Mouse (Mus musculus) G1E (cell line): Measurements from ENCODE around the gene Kif13a.

Source experiments
- CTCF ChIP-seq: IDR thresholded peaks from 2 replicates; pipeline ENCODE4 v1.5.1; 2012; ENCODE audit warnings: low read depth, low read length, inconsistent platforms, mixed read lengths
- GATA1 ChIP-seq: IDR thresholded peaks from 2 replicates; pipeline ENCODE4 v1.6.1; 2012; ENCODE audit warnings: borderline replicate concordance, low read length, inconsistent platforms, mixed read lengths
- GATA2 ChIP-seq: IDR thresholded peaks from 2 replicates; pipeline ENCODE4 v1.6.1; 2012; ENCODE audit warnings: low read depth, low read length, inconsistent platforms, borderline replicate concordance
- POLR2AphosphoS5 ChIP-seq: IDR thresholded peaks from 2 replicates; pipeline ENCODE4 v1.6.1; 2012; ENCODE audit warnings: low read depth, low read length, inconsistent platforms; ENCODE audit not compliant: insufficient replicate concordance
- TAL1 ChIP-seq: conservative IDR thresholded peaks from 2 replicates; pipeline ENCODE4 v1.6.1; 2012; ENCODE audit warnings: low read depth, low read length, inconsistent platforms, mixed read lengths

GRCm38 (mm10) chr13:46880736-46881135 lies 48.9 kb downstream of the Kif13a start:
- no peak for TF ChIP-seq CTCF
- TF ChIP-seq TAL1 = no peak
- no peak for TF ChIP-seq GATA1
- TF ChIP-seq POLR2AphosphoS5 = no peak
- TF ChIP-seq GATA2 = no peak
